Mouse (Mus musculus): ENCODE results near the gene Ghr. TPM values are rescaled to one million over a fixed set of nuclear protein-coding genes. Genes with fewer than 3 reads are reported as not detected.

Ghr gene
- polyA plus RNA-seq, 1 experiment from 2014 or later: 13.6 TPM

GRCm38 (mm10) chr15:3290435-3290834 lies 292.9 kb downstream of the Ghr start:
- no peak for DNase-seq (ENCODE audit: low spot score, missing footprints)
- H3K9ac ChIP-seq (ENCODE audit: low read length): no peak overlapping the region
- no peak overlapping the region for H3K4me3 ChIP-seq (ENCODE audit: low read depth, low read length)
- ATAC-seq (ENCODE audit: low FRiP score): no peak
- no peak overlapping the region for H3K27ac ChIP-seq (ENCODE audit: low read depth, low read length)
- no peaks in the 10 kb centered on the region for H3K27me3 ChIP-seq (ENCODE audit: control insufficient read depth, insufficient read depth, low read length)
- no peaks in the 10 kb centered on the region for H3K9me3 ChIP-seq (ENCODE audit: control insufficient read depth, low read length)
- no peaks in the 10 kb centered on the region for H3K36me3 ChIP-seq (ENCODE audit: control insufficient read depth, insufficient read depth, low read length)
- H3K4me2 ChIP-seq: no peak overlapping the region
- no peaks in the 10 kb centered on the region for H3K4me1 ChIP-seq (ENCODE audit: control insufficient read depth, insufficient read depth, low read length)
- 94% methylated on average over 3 of the region's 3 CpGs for WGBS

GRCm38 (mm10) chr15:3286032-3286431 lies 297.3 kb downstream of the Ghr start:
- DNase-seq (ENCODE audit: low spot score, missing footprints): no peak
- no peak overlapping the region for H3K4me2 ChIP-seq
- no peak overlapping the region for H3K27ac ChIP-seq (ENCODE audit: low read depth, low read length)
- no peak for ATAC-seq (ENCODE audit: low FRiP score)
- no peaks in the 10 kb centered on the region for H3K9me3 ChIP-seq (ENCODE audit: control insufficient read depth, low read length)
- no peaks in the 10 kb centered on the region for H3K4me1 ChIP-seq (ENCODE audit: control insufficient read depth, insufficient read depth, low read length)
- H3K36me3 ChIP-seq (ENCODE audit: control insufficient read depth, insufficient read depth, low read length): no peaks in the 10 kb centered on the region
- H3K4me3 ChIP-seq (ENCODE audit: low read depth, low read length): no peak overlapping the region
- H3K27me3 ChIP-seq (ENCODE audit: control insufficient read depth, insufficient read depth, low read length): no peaks in the 10 kb centered on the region
- H3K9ac ChIP-seq (ENCODE audit: low read length): no peak overlapping the region

- H3K4me1 ChIP-seq (ENCODE audit: control insufficient read depth, insufficient read depth, low read length): no peaks in the 10 kb centered on the region
- H3K4me2 ChIP-seq: no peak overlapping the region
- H3K27me3 ChIP-seq (ENCODE audit: control insufficient read depth, insufficient read depth, low read length): no peaks in the 10 kb centered on the region
- ATAC-seq (ENCODE audit: low FRiP score): 0 out of 2 replicates have a peak, but pooled peaks have one; percentile 42
- no peaks in the 10 kb centered on the region for H3K36me3 ChIP-seq (ENCODE audit: control insufficient read depth, insufficient read depth, low read length)
- no peaks in the 10 kb centered on the region for H3K9me3 ChIP-seq (ENCODE audit: control insufficient read depth, low read length)
- 79% methylated on average over 1 of the region's 1 CpGs for WGBS
- no peak overlapping the region for H3K27ac ChIP-seq (ENCODE audit: low read depth, low read length)
- DNase-seq (ENCODE audit: low spot score, missing footprints): no peak
- no peak overlapping the region for H3K9ac ChIP-seq (ENCODE audit: low read length)
- no peak overlapping the region for H3K4me3 ChIP-seq (ENCODE audit: low read depth, low read length)
Measured at GRCm38 (mm10) chr15:3281737-3282136, 301.6 kb downstream of the Ghr start.

GRCm38 (mm10) chr15:3281216-3281615 lies 302.1 kb downstream of the Ghr start:
- no peaks in the 10 kb centered on the region for H3K27me3 ChIP-seq (ENCODE audit: control insufficient read depth, insufficient read depth, low read length)

GRCm38 (mm10) chr15:3279242-3279641 lies 304.1 kb downstream of the Ghr start:
- H3K27me3 ChIP-seq (ENCODE audit: control insufficient read depth, insufficient read depth, low read length): no peaks in the 10 kb centered on the region
- H3K4me2 ChIP-seq: no peak overlapping the region
- no peaks in the 10 kb centered on the region for H3K36me3 ChIP-seq (ENCODE audit: control insufficient read depth, insufficient read depth, low read length)
- DNase-seq (ENCODE audit: low spot score, missing footprints) (no peak), ATAC-seq (ENCODE audit: low FRiP score) (no peak)
- H3K4me3 ChIP-seq (ENCODE audit: low read depth, low read length): no peak overlapping the region
- 81% methylated on average over 7 of the region's 7 CpGs for WGBS
- H3K4me1 ChIP-seq (ENCODE audit: control insufficient read depth, insufficient read depth, low read length): no peaks in the 10 kb centered on the region
- H3K9ac ChIP-seq (ENCODE audit: low read length): no peak overlapping the region
- no peak overlapping the region for H3K27ac ChIP-seq (ENCODE audit: low read depth, low read length)
- no peaks in the 10 kb centered on the region for H3K9me3 ChIP-seq (ENCODE audit: control insufficient read depth, low read length)

More at GRCm38 (mm10) chr15:3281216-3281615, 302.1 kb downstream of the Ghr start:
- no peak overlapping the region for H3K4me3 ChIP-seq (ENCODE audit: low read depth, low read length)
- no peak for DNase-seq (ENCODE audit: low spot score, missing footprints)
- H3K27ac ChIP-seq (ENCODE audit: low read depth, low read length): no peak overlapping the region
- H3K9ac ChIP-seq (ENCODE audit: low read length): no peak overlapping the region
- H3K9me3 ChIP-seq (ENCODE audit: control insufficient read depth, low read length): no peaks in the 10 kb centered on the region
- no peak overlapping the region for H3K4me2 ChIP-seq
- no peak for ATAC-seq (ENCODE audit: low FRiP score)
- no peaks in the 10 kb centered on the region for H3K36me3 ChIP-seq (ENCODE audit: control insufficient read depth, insufficient read depth, low read length)
- H3K4me1 ChIP-seq (ENCODE audit: control insufficient read depth, insufficient read depth, low read length): no peaks in the 10 kb centered on the region

GRCm38 (mm10) chr15:3277391-3277790 lies 305.9 kb downstream of the Ghr start:
- H3K4me1 ChIP-seq (ENCODE audit: control insufficient read depth, insufficient read depth, low read length): no peaks in the 10 kb centered on the region
- no peaks in the 10 kb centered on the region for H3K36me3 ChIP-seq (ENCODE audit: control insufficient read depth, insufficient read depth, low read length)
- no peak overlapping the region for H3K27ac ChIP-seq (ENCODE audit: low read depth, low read length)
- H3K9me3 ChIP-seq (ENCODE audit: control insufficient read depth, low read length): no peaks in the 10 kb centered on the region
- H3K9ac ChIP-seq (ENCODE audit: low read length): no peak overlapping the region
- H3K4me2 ChIP-seq: no peak overlapping the region
- H3K27me3 ChIP-seq (ENCODE audit: control insufficient read depth, insufficient read depth, low read length): no peaks in the 10 kb centered on the region
- 88% methylated on average over 2 of the region's 2 CpGs for WGBS
- H3K4me3 ChIP-seq (ENCODE audit: low read depth, low read length): no peak overlapping the region
- DNase-seq (ENCODE audit: low spot score, missing footprints) (no peak), ATAC-seq (ENCODE audit: low FRiP score) (no peak)

GRCm38 (mm10) chr15:3273191-3273590 lies 310.1 kb downstream of the Ghr start:
- Histone ChIP-seq H3K9ac (ENCODE audit: low read length) (no peak overlapping the region), H3K27me3 (ENCODE audit: control insufficient read depth, insufficient read depth, low read length) (no peaks in the 10 kb centered on the region), H3K4me2 (no peak overlapping the region), H3K27ac (ENCODE audit: low read depth, low read length) (no peak overlapping the region), H3K36me3 (ENCODE audit: control insufficient read depth, insufficient read depth, low read length) (no peaks in the 10 kb centered on the region), H3K4me3 (ENCODE audit: low read depth, low read length) (no peak overlapping the region), H3K4me1 (ENCODE audit: control insufficient read depth, insufficient read depth, low read length) (0 out of 2 replicates have a peak, but pooled peaks cover 2% of the 10 kb centered on the region), H3K9me3 (ENCODE audit: control insufficient read depth, low read length) (no peaks in the 10 kb centered on the region)
- no peak for ATAC-seq (ENCODE audit: low FRiP score)
- WGBS: 90% methylated on average over 1 of the region's 1 CpGs
- no peak for DNase-seq (ENCODE audit: low spot score, missing footprints)

GRCm38 (mm10) chr15:3271216-3271615 lies 312.1 kb downstream of the Ghr start:
- peak; percentile 42 for ATAC-seq (ENCODE audit: low FRiP score)
- Histone ChIP-seq H3K4me1 (ENCODE audit: control insufficient read depth, insufficient read depth, low read length) (0 out of 2 replicates have a peak, but pooled peaks cover 2% of the 10 kb centered on the region), H3K4me3 (ENCODE audit: low read depth, low read length) (no peak overlapping the region), H3K4me2 (no peak overlapping the region), H3K9ac (ENCODE audit: low read length) (no peak overlapping the region), H3K27ac (ENCODE audit: low read depth, low read length) (no peak overlapping the region), H3K36me3 (ENCODE audit: control insufficient read depth, insufficient read depth, low read length) (no peaks in the 10 kb centered on the region), H3K27me3 (ENCODE audit: control insufficient read depth, insufficient read depth, low read length) (no peaks in the 10 kb centered on the region), H3K9me3 (ENCODE audit: control insufficient read depth, low read length) (no peaks in the 10 kb centered on the region)
- WGBS: 54% methylated on average over 6 of the region's 6 CpGs
- peak; percentile 83 for DNase-seq (ENCODE audit: low spot score, missing footprints)

- H3K4me2 ChIP-seq: peak overlapping the region; percentile 38
- no peaks in the 10 kb centered on the region for H3K9me3 ChIP-seq (ENCODE audit: control insufficient read depth, low read length)
- peak overlapping the region; percentile 60 for H3K9ac ChIP-seq (ENCODE audit: low read length)
- H3K4me1 ChIP-seq (ENCODE audit: control insufficient read depth, insufficient read depth, low read length): 0 out of 2 replicates have a peak, but pooled peaks cover 2% of the 10 kb centered on the region
- 3% methylated on average over 12 of the region's 12 CpGs for WGBS
- no peaks in the 10 kb centered on the region for H3K36me3 ChIP-seq (ENCODE audit: control insufficient read depth, insufficient read depth, low read length)
- DNase-seq (ENCODE audit: low spot score, missing footprints) (peak; percentile 96), ATAC-seq (ENCODE audit: low FRiP score) (peak; percentile 78)
- peak overlapping the region; percentile 16 for H3K4me3 ChIP-seq (ENCODE audit: low read depth, low read length)
- H3K27me3 ChIP-seq (ENCODE audit: control insufficient read depth, insufficient read depth, low read length): no peaks in the 10 kb centered on the region
- no peak overlapping the region; the same call in 1 of the 2 replicates for H3K27ac ChIP-seq (ENCODE audit: low read depth, low read length)
Measured at GRCm38 (mm10) chr15:3270646-3271077, 312.6 kb downstream of the Ghr start.
